Mouse (Mus musculus) heart, embryonic 11.5 days (tissue): Measurements from ENCODE around the gene Srebf1. TPM values are rescaled to one million over a fixed set of nuclear protein-coding genes. Genes with fewer than 3 reads are reported as not detected.

Source experiments
- ATAC-seq: fragments of 200-750 bp; cut with Nextera tagmentation; replicated peaks from 2 replicates; pipeline ENCODE4 v1.8.0; 2017; ENCODE audit warnings: moderate library complexity; ENCODE audit not compliant: insufficient number of reproducible peaks, low FRiP score, low TSS enrichment
- H3K27ac ChIP-seq: fragments of 300-500 bp; sonication (generic); 2 replicates; pipeline ENCODE4 v1.5.1; 2014; ENCODE audit warnings: mild to moderate bottlenecking, low read depth, low read length
- H3K27me3 ChIP-seq: fragments of 300-500 bp; sonication (generic); 2 replicates; pipeline ENCODE4 v1.6.1; 2014; ENCODE audit warnings: mild to moderate bottlenecking, low read length, mixed read lengths; ENCODE audit not compliant: control insufficient read depth, insufficient read depth
- H3K36me3 ChIP-seq: fragments of 300-500 bp; sonication (generic); 2 replicates; pipeline ENCODE4 v1.6.1; 2014; ENCODE audit warnings: mild to moderate bottlenecking, low read length, moderate library complexity, mixed read lengths; ENCODE audit not compliant: control insufficient read depth, insufficient read depth
- H3K4me1 ChIP-seq: fragments of 300-500 bp; sonication (generic); 2 replicates; pipeline ENCODE4 v1.6.1; 2014; ENCODE audit warnings: low read length; ENCODE audit not compliant: control insufficient read depth, insufficient read depth
- H3K4me2 ChIP-seq: fragments of 300-500 bp; sonication (generic); 2 replicates; pipeline ENCODE4 v1.6.1; 2014; ENCODE audit warnings: mild to moderate bottlenecking, moderate library complexity
- H3K4me3 ChIP-seq: fragments of 300-500 bp; sonication (generic); 2 replicates; pipeline ENCODE4 v1.5.1; 2014; ENCODE audit warnings: low read depth, low read length
- H3K9ac ChIP-seq: fragments of 300-500 bp; sonication (generic); 2 replicates; pipeline ENCODE4 v1.6.1; 2014; ENCODE audit warnings: mild to moderate bottlenecking, low read depth, low read length, moderate library complexity
- H3K9me3 ChIP-seq: fragments of 300-500 bp; sonication (generic); replicated peaks from 2 replicates; pipeline ENCODE4 v1.6.1; 2016; ENCODE audit warnings: low read length; ENCODE audit not compliant: control insufficient read depth
- WGBS: fragments of 180-500 bp; shearing (Covaris S2); extraction: QIAGEN DNeasy Blood & Tissue Kit; methylation state at CpG from one replicate; pipeline ENCODE4 v1.1.7; 2014; ENCODE audit not compliant: insufficient replicate concordance; 5-methylcytosine and 5-hydroxymethylcytosine counted together
- polyA plus RNA-seq: library from polyadenylated mRNA; unstranded; fragments of >200 nt; fragmentation: Nextera tagmentation; extraction: Ambion mirVana; gene quantifications from 2 replicates; pipeline ENCODE4 v1.2.1, GENCODE M21; 2014

Gene Srebf1
- polyA plus RNA-seq, 1 experiment from 2014 or later, result 39.0 TPM

DNA sequence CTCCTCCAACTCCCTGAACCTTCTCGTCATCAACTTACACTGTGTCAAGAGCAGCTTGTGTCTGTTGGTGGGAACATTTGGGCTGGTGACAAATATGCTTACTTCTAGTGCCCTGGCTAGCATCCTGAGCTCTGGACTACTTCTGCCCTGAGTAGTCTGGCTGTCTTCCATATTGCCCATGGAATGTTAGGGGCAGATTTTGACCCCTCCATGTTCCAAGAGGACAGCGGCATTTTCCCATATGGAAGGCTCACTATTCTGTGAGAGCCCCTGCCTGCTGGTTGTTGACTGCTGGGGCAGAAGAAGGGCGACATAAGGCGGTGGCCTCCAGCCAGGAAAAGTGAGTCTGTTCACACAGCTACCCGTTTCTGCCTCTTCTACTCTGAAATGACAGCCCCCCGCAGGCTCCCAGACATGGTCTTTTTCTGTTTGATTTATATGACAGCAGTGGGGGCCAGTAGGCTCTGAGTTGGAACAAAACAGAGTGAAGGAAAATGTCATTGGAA lies 33.8 kb upstream of the Srebf1 start:
- no peak overlapping the region for H3K4me3 ChIP-seq
- no peak overlapping the region for H3K9ac ChIP-seq
- no peaks in the 10 kb centered on the region for H3K27me3 ChIP-seq
- no peak overlapping the region for H3K4me2 ChIP-seq
- peaks cover 14% of the 10 kb centered on the region for H3K4me1 ChIP-seq
- no peak for ATAC-seq
- 67% methylated on average over 6 of the region's 6 CpGs for WGBS
- no peak overlapping the region for H3K27ac ChIP-seq
- H3K9me3 ChIP-seq, result no peaks in the 10 kb centered on the region
- H3K36me3 ChIP-seq, result no peaks in the 10 kb centered on the region

GRCm38 (mm10) chr11:60255639-60256038 lies 33.3 kb upstream of the Srebf1 start:
- no peak overlapping the region for H3K9ac ChIP-seq

GRCm38 (mm10) chr11:60255181-60255580 lies 32.8 kb upstream of the Srebf1 start:
- no peaks in the 10 kb centered on the region for H3K36me3 ChIP-seq
- ATAC-seq, result no peak
- no peak overlapping the region for H3K9ac ChIP-seq
- WGBS, result 80% methylated on average over 3 of the region's 3 CpGs
- H3K4me3 ChIP-seq, result no peak overlapping the region
- H3K27ac ChIP-seq, result no peak overlapping the region
- no peaks in the 10 kb centered on the region for H3K27me3 ChIP-seq
- no peak overlapping the region for H3K4me2 ChIP-seq
- H3K9me3 ChIP-seq, result no peaks in the 10 kb centered on the region
- peaks cover 14% of the 10 kb centered on the region for H3K4me1 ChIP-seq

More at GRCm38 (mm10) chr11:60255639-60256038, 33.3 kb upstream of the Srebf1 start:
- H3K4me2 ChIP-seq, result no peak overlapping the region
- no peak overlapping the region for H3K4me3 ChIP-seq
- no peak for ATAC-seq
- H3K27ac ChIP-seq, result no peak overlapping the region
- 83% methylated on average over 3 of the region's 3 CpGs for WGBS
- H3K4me1 ChIP-seq, result peaks cover 14% of the 10 kb centered on the region
- H3K9me3 ChIP-seq, result no peaks in the 10 kb centered on the region
- no peaks in the 10 kb centered on the region for H3K36me3 ChIP-seq
- no peaks in the 10 kb centered on the region for H3K27me3 ChIP-seq

- Histone ChIP-seq H3K4me2 (no peak overlapping the region), H3K4me1 (peaks cover 14% of the 10 kb centered on the region), H3K9me3 (no peaks in the 10 kb centered on the region), H3K4me3 (no peak overlapping the region), H3K36me3 (no peaks in the 10 kb centered on the region), H3K27ac (no peak overlapping the region), H3K9ac (no peak overlapping the region), H3K27me3 (no peaks in the 10 kb centered on the region)
- WGBS, result 66% methylated on average over 5 of the region's 5 CpGs
- no peak for ATAC-seq
Observed at GRCm38 (mm10) chr11:60254308-60254707, 31.9 kb upstream of the Srebf1 start.

DNA sequence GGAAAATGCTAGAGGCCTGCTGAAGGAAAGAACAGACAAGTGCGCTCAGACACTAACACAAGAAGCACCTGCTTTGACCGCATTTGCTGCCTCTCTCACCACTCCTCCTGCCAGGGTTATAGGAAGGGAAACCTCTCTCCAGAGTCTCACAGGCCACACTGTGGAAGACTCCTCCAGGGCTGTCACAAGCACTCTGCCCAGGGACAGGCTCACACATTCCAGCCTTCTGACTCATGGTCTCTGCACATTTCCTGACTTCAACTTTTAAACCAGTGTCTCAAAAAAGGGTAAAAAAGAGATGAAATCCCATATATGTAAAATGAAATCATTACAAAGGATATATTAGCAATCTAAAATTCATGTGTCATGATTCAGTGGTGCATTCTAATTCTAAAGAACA lies 31.2 kb upstream of the Srebf1 start:
- no peaks in the 10 kb centered on the region for H3K27me3 ChIP-seq
- no peak overlapping the region for H3K4me3 ChIP-seq
- 71% methylated on average over 2 of the region's 2 CpGs for WGBS
- no peaks in the 10 kb centered on the region for H3K36me3 ChIP-seq
- H3K4me2 ChIP-seq, result no peak overlapping the region
- no peak overlapping the region for H3K9ac ChIP-seq
- no peak for ATAC-seq
- H3K9me3 ChIP-seq, result no peaks in the 10 kb centered on the region
- peaks cover 14% of the 10 kb centered on the region for H3K4me1 ChIP-seq
- H3K27ac ChIP-seq, result peak overlapping the region; percentile 63

- Histone ChIP-seq H3K36me3 (no peaks in the 10 kb centered on the region), H3K4me1 (peaks cover 11% of the 10 kb centered on the region), H3K27ac (no peak overlapping the region), H3K9ac (no peak overlapping the region), H3K4me2 (no peak overlapping the region), H3K27me3 (no peaks in the 10 kb centered on the region), H3K9me3 (no peaks in the 10 kb centered on the region), H3K4me3 (no peak overlapping the region)
- WGBS, result 56% methylated on average over 6 of the region's 6 CpGs
- no peak for ATAC-seq
Observed at GRCm38 (mm10) chr11:60250971-60251643, 28.7 kb upstream of the Srebf1 start.

- H3K9ac ChIP-seq, result no peak overlapping the region
- H3K4me1 ChIP-seq, result peaks cover 11% of the 10 kb centered on the region
- H3K27ac ChIP-seq, result no peak overlapping the region
- H3K4me3 ChIP-seq, result no peak overlapping the region
- H3K27me3 ChIP-seq, result no peaks in the 10 kb centered on the region
- H3K4me2 ChIP-seq, result no peak overlapping the region
- H3K36me3 ChIP-seq, result no peaks in the 10 kb centered on the region
- WGBS, result 84% methylated on average over 2 of the region's 2 CpGs
- ATAC-seq, result no peak
- H3K9me3 ChIP-seq, result no peaks in the 10 kb centered on the region
Observed at GRCm38 (mm10) chr11:60249885-60250284, 27.5 kb upstream of the Srebf1 start.

DNA sequence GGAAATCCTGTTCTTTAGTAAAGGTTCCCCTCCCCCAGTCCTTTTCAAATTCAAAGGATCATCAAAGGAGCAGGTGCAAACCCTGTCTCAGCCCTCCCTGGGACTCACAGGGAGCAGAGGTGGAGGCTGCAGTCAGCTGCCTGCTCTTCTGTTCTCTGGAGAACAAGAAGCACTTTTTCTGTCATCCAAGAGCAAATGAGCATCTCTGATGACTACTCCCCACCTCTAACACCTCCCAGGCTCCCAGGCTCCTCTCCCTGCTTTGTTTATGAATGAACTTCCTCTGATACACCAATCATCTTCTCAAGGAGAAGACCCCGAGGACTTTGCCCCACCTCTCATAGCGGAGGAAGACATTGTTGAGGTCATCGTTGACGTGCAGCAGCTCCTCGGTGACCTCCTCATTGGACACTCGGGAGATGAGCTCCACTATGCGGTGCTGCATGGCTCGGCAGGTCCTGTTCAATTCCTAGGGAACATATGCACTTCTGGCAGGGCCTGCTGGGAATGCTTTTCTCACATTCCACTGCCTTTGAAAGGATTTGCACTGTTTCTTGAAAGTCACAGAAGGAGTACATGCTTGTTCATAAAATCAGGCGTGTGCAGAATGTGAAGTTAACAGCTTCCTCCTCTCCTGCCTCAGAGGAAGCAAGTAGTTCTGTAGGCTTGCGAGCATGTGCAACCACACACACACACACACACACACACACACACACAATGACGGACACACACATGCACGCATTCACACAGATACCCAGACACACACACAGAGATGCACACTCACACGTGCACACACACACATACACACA lies 26.4 kb upstream of the Srebf1 start:
- Histone ChIP-seq H3K27me3 (no peaks in the 10 kb centered on the region), H3K36me3 (no peaks in the 10 kb centered on the region), H3K4me2 (no peak overlapping the region), H3K9me3 (no peaks in the 10 kb centered on the region), H3K27ac (no peak overlapping the region), H3K4me1 (peaks cover 11% of the 10 kb centered on the region), H3K4me3 (no peak overlapping the region), H3K9ac (no peak overlapping the region)
- WGBS, result 49% methylated on average over 13 of the region's 13 CpGs
- no peak for ATAC-seq
